Mouse (Mus musculus) bone marrow macrophage, adult 2 months (primary cell): ENCODE measurements around the gene Dhx29. TPM values are rescaled to one million over a fixed set of nuclear protein-coding genes. Genes with fewer than 3 reads are reported as not detected.
"Not testable (repeated sequence)": the region's sequence is repeated elsewhere in the genome, so short reads cannot be mapped to it uniquely, and the experiment has no call there.

Experiments
- H3K27ac ChIP-seq: 2 replicates; pipeline ENCODE4 v1.5.1; 2012; ENCODE audit warnings: low read depth, low read length; ENCODE audit not compliant: insufficient read depth
- H3K4me1 ChIP-seq: 2 replicates; pipeline ENCODE4 v1.6.1; 2012; ENCODE audit warnings: low read length; ENCODE audit not compliant: control insufficient read depth, insufficient read depth
- H3K4me3 ChIP-seq: 2 replicates; pipeline ENCODE4 v1.5.1; 2012; ENCODE audit warnings: mild to moderate bottlenecking, low read length, moderate library complexity; ENCODE audit not compliant: insufficient read depth
- CTCF ChIP-seq: IDR thresholded peaks from 2 replicates; pipeline ENCODE4 v1.5.1; 2012; ENCODE audit warnings: low read depth, mild to moderate bottlenecking, low read length, moderate library complexity
- POLR2A ChIP-seq: IDR thresholded peaks from 2 replicates; pipeline ENCODE4 v1.6.1; 2012; ENCODE audit warnings: mild to moderate bottlenecking, low read depth, low read length, borderline replicate concordance
- polyA plus RNA-seq: library from polyadenylated mRNA; stranded (reverse); fragments of >200 nt; gene quantifications from 2 replicates; pipeline ENCODE4 v1.2.4, GENCODE M21; 2012; ENCODE audit not compliant: missing spikeins, insufficient read depth, insufficient read length

Gene Dhx29
- polyA plus RNA-seq, 1 experiment: 6.8 TPM

DNA sequence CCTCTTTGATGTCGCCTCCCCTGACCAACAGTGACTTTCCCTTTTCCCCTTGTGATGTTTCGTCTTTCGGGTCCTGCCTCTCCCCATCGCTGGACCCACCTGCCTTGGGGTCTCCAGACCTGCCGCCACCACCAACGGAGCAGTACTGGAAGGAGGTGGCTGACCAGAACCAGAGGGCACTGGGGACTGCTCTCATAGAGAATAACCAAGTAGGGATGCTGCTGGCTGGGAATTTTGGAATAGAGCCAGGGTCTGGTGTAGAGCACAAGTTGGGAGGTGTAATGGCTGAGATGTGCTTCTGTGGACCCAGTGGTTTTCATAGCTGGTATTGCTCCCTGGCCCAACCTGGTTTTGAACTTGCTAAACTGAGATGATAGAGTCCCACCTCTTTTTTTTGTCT, 70.1 kb downstream of the Dhx29 start:
- Histone ChIP-seq H3K27ac (no peak overlapping the region), H3K4me3 (no peak overlapping the region), H3K4me1 (peaks cover 2% of the 10 kb centered on the region; the same call in 1 of the 2 replicates)
- TF ChIP-seq CTCF (no peak), POLR2A (no peak)

DNA sequence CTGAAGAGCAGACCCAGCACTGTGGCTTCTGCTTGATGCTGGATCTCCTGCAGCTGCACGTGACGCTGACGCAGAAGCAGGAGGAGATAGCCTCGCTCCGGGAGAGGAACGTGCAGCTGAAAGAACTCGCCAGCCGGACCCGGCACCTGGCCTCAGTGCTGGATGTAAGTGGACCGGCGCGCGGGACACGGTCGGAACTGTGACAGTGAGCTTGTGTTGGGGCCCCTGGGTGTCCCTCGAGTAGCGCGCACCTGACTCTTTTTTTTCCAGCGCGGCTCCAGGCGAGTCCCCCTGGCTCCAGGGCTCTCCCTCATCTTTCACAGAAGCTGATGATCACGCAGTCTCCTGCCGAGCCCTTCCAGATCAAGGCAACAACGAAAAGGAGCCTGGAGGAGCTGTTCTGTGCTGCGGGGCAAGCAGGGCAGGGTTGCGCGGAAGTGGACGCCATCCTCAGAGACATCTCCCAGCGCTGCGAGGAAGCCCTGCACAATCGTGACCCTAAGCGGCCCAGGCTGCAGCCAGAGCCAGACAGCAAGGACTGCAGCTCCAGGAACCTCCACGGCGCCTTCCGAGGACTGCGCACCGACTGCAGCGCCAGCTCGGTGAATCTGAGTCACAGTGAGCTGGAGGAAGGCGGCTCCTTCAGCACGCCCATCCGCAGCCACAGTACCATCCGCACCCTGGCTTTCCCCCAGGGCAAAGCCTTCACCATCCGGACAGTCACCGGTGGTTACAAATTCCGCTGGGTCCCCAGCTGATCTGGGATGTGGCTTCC, 71.4 kb downstream of the Dhx29 start:
- Histone ChIP-seq H3K4me1 (peaks cover 2% of the 10 kb centered on the region; the same call in 1 of the 2 replicates), H3K4me3 (peak overlapping the region; percentile 39), H3K27ac (no peak overlapping the region)
- TF ChIP-seq CTCF (no peak), POLR2A (no peak)

DNA sequence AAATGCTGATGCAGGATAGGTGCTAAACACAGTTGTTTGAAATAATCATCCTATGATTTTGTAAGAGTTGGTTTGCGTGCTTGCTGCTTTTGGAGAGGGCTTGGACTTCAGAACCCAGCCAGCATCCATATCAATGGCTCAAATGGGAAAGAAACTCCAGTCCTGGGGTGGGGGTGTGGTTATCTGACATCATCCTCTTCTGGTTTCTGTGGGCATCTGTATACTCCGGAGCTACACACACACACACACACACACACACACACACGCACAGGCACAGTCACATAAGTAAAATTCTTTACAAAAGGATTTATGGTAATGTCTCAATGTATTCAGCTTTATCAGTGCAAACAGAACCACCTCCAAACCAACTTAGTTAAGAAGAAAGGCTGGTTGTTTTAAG, 72.8 kb downstream of the Dhx29 start:
- Histone ChIP-seq H3K4me3 (no peak overlapping the region), H3K27ac (no peak overlapping the region), H3K4me1 (no peaks in the 10 kb centered on the region)
- no peak for TF ChIP-seq CTCF
- TF ChIP-seq POLR2A: no peak

DNA sequence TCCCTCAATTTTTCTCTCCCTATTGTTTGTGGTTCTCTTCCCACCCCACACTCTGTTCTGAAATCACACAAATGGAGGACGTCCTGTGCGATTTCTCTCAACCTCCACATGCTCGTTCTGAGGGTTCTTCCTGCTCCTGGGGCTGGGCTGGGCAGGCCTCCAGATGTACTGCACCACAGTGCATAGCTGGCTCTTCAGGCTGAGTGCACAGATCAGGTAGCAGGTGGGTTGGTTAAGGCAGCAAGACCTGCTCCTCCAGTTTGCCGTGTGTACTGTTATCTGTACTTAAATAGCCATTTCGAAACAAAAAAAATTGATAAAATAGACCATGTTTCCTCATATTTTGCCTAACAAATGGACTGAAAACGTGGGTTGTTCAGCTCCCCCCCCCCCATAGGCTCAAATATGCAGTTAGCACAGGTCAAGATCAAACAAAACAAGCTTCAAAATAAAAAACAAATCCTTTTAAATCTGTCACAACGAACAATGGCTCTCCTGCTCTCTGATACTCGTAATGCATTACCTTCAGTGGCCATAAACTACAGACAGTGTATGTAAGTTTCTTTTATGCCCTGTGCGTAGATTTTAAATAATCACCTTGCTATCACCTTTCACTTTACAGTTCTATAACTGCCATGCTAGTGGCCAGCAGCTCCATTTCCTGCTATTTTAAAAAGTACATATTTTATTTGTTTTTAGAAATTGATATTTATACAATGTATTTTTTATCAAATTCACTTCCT, 73.5 kb downstream of the Dhx29 start:
- Histone ChIP-seq H3K27ac (no peak overlapping the region), H3K4me3 (no peak overlapping the region), H3K4me1 (no peaks in the 10 kb centered on the region)
- no peak for TF ChIP-seq CTCF
- TF ChIP-seq POLR2A: no peak

DNA sequence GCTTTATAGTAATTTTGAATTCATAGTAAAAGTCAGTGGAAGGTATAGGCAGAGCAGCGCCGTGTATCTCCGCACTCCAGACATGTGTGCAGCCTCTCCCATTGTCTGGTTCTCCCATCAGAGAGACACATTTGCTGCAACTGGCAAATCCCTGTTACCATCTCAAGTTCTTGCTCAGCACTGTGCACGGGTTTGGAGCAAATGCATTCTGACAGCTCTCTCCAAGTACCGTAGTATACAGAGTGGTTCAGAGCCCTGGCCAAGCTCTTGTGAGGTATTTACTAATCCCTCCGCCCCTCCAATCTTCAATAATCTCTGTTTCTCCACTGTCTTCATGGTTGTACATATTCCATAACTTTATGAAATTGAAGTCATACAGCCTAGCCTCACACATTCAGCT, 85.4 kb downstream of the Dhx29 start:
- no peak overlapping the region for H3K4me3 ChIP-seq
- peaks cover 4% of the 10 kb centered on the region; the same call in 1 of the 2 replicates for H3K4me1 ChIP-seq
- H3K27ac ChIP-seq: no peak overlapping the region

DNA sequence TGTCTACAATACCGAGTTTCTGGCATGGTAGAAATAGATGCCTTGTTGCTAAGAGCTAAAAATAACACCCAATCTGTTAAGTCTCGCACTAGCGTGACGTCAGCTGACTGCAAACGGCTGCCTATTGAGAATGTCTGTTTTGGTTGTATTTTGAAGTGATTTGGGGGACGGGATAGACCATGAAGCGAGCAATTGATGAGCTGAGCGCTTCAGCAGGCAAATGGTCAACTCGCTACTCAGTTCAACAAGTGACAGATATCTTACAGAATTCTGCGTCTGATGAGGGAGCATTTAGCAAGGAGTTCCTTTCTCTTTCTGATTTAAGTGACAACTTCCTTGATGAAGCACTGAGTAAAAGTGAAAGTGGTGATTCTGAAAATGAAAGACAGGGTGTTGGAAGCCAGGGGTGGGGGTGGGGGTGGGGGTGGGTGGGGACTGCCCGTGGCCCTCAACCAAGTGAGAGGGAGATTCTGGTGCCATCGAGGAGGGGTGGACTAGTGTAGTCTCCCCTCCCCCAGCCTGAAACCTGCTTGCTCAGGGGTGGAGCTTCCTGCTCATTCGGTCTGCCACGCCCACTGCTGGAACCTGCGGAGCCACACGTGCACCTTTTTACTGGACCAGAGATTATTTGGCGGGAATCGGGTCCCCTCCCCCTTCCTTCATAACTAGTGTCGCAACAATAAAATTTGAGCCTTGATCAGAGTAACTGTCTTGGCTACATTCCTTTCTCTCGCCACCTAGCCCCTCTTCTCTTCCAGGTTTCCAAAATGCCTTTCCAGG, 86.1 kb downstream of the Dhx29 start:
- peak overlapping the region; percentile 77 for H3K4me3 ChIP-seq
- H3K27ac ChIP-seq, H3K4me1 ChIP-seq: not testable (repeated sequence)

More for the DNA sequence above, 85.4 kb downstream of the Dhx29 start:
- no peak for TF ChIP-seq CTCF
- TF ChIP-seq POLR2A: no peak

Other genes starting within 250 kb of the Dhx29 start
- gene Plpp1, start 126.7 kb upstream of the Dhx29 start, polyA plus RNA-seq: 1.2 and 1.8 TPM in 2 replicates
- 31.7 and 42.0 TPM in 2 replicates for gene Mtrex, start 56 bp upstream of the Dhx29 start, polyA plus RNA-seq
- gene Ccno, start 60.3 kb downstream of the Dhx29 start, polyA plus RNA-seq: not detected in 2 replicates
- gene Mcidas, start 66.4 kb downstream of the Dhx29 start, polyA plus RNA-seq: not detected in 2 replicates
- not detected in 2 replicates for gene Cdc20b, start 107.7 kb downstream of the Dhx29 start, polyA plus RNA-seq
- 1.1 TPM in 1 of 2 replicates, not detected in the other for gene Gpx8, start 119.0 kb downstream of the Dhx29 start, polyA plus RNA-seq
- not detected in 2 replicates for gene Gzma, start 173.5 kb downstream of the Dhx29 start, polyA plus RNA-seq